Mouse (Mus musculus): ENCODE data around the gene H2-M10.1. TPM values are rescaled to one million over a fixed set of nuclear protein-coding genes. Genes with fewer than 3 reads are reported as not detected.

Gene H2-M10.1
- polyA plus RNA-seq (2017; shearing (Covaris generic)), result not detected

GRCm38 (mm10) chr17:36326055-36326454 lies at the start of gene H2-M10.1:
TSS of gene H2-M10.1 (minus strand) at chr17:36326155.

GRCm38 (mm10) chr17:36368317-36368716 lies 42.4 kb upstream of the H2-M10.1 start, which contains the start of gene H2-M10.3:
TSS of gene H2-M10.3 (minus strand) at chr17:36368417.

GRCm38 (mm10) chr17:36286390-36286789 lies 39.6 kb downstream of the H2-M10.1 start, which contains the start of gene H2-M10.2:
TSS of gene H2-M10.2 (minus strand) at chr17:36286490.

Other genes starting within 250 kb of the H2-M10.1 start
- 1.5 TPM for gene Gm19684, start 204.5 kb downstream of the H2-M10.1 start, polyA plus RNA-seq (2017; shearing (Covaris generic))
- not detected for gene Gm7030, start 196.7 kb downstream of the H2-M10.1 start, polyA plus RNA-seq (2017; shearing (Covaris generic))
- 8.8 TPM for gene Gm8909, start 157.6 kb downstream of the H2-M10.1 start, polyA plus RNA-seq (2017; shearing (Covaris generic))
- 0.84 TPM for gene H2-T3, start 135.9 kb downstream of the H2-M10.1 start, polyA plus RNA-seq (2017; shearing (Covaris generic))
- 120 TPM for gene Rpp21, start 68.1 kb downstream of the H2-M10.1 start, polyA plus RNA-seq (2017; shearing (Covaris generic))
- 52.0 TPM for gene Trim39, start 53.9 kb downstream of the H2-M10.1 start, polyA plus RNA-seq (2017; shearing (Covaris generic))
- gene H2-M10.2, start 39.7 kb downstream of the H2-M10.1 start, polyA plus RNA-seq (2017; shearing (Covaris generic)), result not detected
- gene H2-M10.3, start 42.3 kb upstream of the H2-M10.1 start, polyA plus RNA-seq (2017; shearing (Covaris generic)), result not detected
- gene H2-M10.4, start 136.2 kb upstream of the H2-M10.1 start, polyA plus RNA-seq (2017; shearing (Covaris generic)), result not detected
- gene H2-M11, start 220.9 kb upstream of the H2-M10.1 start, polyA plus RNA-seq (2017; shearing (Covaris generic)), result not detected